Mouse (Mus musculus): ENCODE data around the gene Abhd15. TPM values are rescaled to one million over a fixed set of nuclear protein-coding genes. Genes with fewer than 3 reads are reported as not detected.

The Abhd15 gene
- 0.57 and 1.5 TPM in 2 replicates for polyA plus RNA-seq (2012; rRNA removed)

GRCm38 (mm10) chr11:77514832-77515636, at the start of gene Abhd15:
Gene Abhd15, plus strand, starts transcription at chr11:77515121.

GRCm38 (mm10) chr11:77489591-77490235, 25.2 kb upstream of the Abhd15 start, which contains the start of gene Ankrd13b:
Gene Ankrd13b, minus strand, starts transcription at chr11:77489678.

GRCm38 (mm10) chr11:77493512-77494343, 21.2 kb upstream of the Abhd15 start, which contains the start of gene Git1:
Gene Git1, plus strand, starts transcription at chr11:77493562.

GRCm38 (mm10) chr11:77515637-77516552, 974 bp downstream of the Abhd15 start, which contains the start of gene Trp53i13:
Gene Trp53i13, minus strand, starts transcription at chr11:77515980.

GRCm38 (mm10) chr11:77519043-77519442, 4.1 kb downstream of the Abhd15 start, which contains the start of gene Gm10392:
Gene Gm10392, minus strand, starts transcription at chr11:77519198.

Other genes with a start within 250 kb of the Abhd15 start
- gene Coro6, start 52.7 kb upstream of the Abhd15 start, polyA plus RNA-seq (2012; rRNA removed), result 3.1 and 5.0 TPM in 2 replicates
- 16.4 and 19.9 TPM in 2 replicates for gene Ankrd13b, start 25.4 kb upstream of the Abhd15 start, polyA plus RNA-seq (2012; rRNA removed)
- gene Git1, start 21.6 kb upstream of the Abhd15 start, polyA plus RNA-seq (2012; rRNA removed), result 39.0 and 39.7 TPM in 2 replicates
- gene Trp53i13, start 859 bp downstream of the Abhd15 start, polyA plus RNA-seq (2012; rRNA removed), result 13.9 and 21.6 TPM in 2 replicates
- gene Gm10392, start 4.1 kb downstream of the Abhd15 start, polyA plus RNA-seq (2012; rRNA removed), result not detected in 2 replicates
- gene Taok1, start 92.7 kb downstream of the Abhd15 start, polyA plus RNA-seq (2012; rRNA removed), result 0.57 and 0.80 TPM in 2 replicates
- gene Nufip2, start 171.0 kb downstream of the Abhd15 start, polyA plus RNA-seq (2012; rRNA removed), result 3.7 and 4.9 TPM in 2 replicates
- not detected in 2 replicates for gene Cryba1, start 210.2 kb downstream of the Abhd15 start, polyA plus RNA-seq (2012; rRNA removed)
- 65.6 and 67.6 TPM in 2 replicates for gene Myo18a, start 248.1 kb downstream of the Abhd15 start, polyA plus RNA-seq (2012; rRNA removed)

Data from stomach, adult 2 months (tissue).